Mouse (Mus musculus) urinary bladder, postnatal 36 days (tissue): ENCODE data around the gene Tmem208.
A peak's percentile ranks its signal among the peaks of the same experiment; 100 is the strongest.

Experiments used
- DNase-seq, 2 experiments: peaks; one replicate each; pipeline ENCODE4 v3.0.0; 2022; ENCODE audit warnings: low spot score in 2 of 2, mixed read lengths in 1 of 2

The Tmem208 gene

DNA sequence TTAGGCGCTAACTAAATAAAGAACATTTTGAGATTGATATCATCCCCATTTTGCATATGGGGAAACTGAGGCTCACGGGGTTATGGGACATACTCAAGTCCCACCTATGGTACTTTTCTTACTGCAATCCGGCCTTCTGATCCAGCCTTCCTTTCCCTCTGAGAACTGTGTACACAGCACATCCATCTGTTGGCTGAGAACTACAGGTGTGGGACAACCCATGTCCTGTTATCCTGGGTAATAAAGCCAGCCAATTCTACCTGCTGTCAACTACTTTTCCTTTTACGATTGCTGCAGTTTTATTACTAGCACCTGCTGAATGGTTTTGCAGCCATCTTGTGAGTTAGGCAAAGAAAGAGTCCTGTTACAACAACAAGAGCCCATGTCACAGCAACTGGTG lies 28.4 kb downstream of the Tmem208 start:
- DNase-seq = no peak

DNA sequence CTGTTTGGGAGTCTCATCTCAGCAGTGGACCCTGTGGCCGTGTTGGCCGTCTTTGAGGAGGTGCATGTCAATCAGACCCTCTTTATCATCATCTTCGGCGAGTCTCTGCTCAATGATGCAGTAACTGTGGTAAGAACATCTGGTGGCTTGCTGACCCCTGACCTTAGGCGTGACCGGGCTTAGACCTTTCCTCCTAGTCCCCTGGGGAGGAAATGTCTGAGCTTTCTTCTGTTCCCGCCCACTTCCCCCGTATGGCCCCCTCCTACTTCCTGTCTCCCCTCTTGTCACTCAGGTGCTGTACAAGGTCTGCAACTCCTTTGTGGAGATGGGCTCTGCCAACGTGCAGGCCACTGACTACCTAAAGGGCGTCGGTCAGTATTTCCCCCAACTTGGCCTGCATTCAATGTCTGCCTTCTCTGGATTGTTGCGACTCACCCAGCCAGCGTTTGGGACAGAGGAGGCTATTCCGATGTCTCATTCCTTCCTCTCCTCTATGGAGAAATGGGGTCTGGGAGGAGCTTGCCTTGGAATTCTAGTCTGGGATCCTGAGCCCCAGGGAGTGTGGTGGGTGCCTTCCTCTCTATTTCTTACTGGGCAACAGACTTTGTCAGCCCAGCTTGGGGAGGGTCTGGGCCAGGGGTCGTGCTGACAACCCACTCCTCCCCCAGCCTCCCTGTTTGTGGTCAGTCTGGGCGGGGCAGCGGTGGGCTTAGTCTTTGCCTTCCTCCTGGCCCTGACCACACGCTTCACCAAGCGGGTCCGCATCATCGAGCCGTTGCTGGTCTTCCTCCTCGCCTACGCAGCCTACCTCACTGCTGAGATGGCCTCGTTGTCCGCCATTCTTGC lies 29.2 kb downstream of the Tmem208 start:
- DNase-seq = no peak

DNA sequence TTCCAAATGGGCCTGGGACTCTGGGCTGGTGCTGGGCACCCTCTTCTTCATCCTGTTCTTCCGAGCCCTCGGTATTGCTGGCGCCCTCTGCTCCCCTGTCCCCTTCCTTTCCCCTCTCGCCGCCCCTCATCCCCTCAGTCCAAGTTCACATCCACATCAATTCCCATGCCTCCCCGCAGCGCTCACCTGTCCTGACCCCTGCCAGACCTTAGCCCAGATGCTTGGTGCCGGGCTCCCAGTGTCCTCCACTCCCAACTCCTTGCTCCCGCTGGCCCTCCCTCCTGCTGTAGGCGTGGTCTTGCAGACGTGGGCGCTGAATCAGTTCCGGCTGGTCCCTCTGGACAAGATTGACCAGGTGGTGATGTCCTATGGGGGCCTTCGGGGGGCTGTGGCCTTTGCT lies 30.5 kb downstream of the Tmem208 start:
- DNase-seq = no peak

DNA sequence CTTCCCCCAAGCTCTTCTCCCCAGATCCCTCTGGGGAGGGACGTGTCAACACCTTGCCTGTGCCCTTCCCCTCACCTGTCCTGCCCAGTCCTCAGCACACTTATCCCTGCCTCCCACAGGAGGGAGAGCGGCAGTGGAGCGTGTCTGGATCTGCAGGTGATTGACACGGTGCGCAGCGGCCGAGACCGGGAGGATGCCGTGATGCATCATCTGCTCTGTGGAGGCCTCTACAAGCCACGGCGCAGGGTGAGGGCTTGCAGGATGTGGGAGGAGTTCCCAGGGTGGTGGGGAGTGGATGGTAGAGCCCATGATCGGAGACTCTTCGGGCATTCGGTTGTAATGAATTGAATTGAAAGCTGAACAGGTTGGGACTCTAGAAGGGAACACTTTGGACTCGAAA lies 33.1 kb downstream of the Tmem208 start:
- DNase-seq = no peak

DNA sequence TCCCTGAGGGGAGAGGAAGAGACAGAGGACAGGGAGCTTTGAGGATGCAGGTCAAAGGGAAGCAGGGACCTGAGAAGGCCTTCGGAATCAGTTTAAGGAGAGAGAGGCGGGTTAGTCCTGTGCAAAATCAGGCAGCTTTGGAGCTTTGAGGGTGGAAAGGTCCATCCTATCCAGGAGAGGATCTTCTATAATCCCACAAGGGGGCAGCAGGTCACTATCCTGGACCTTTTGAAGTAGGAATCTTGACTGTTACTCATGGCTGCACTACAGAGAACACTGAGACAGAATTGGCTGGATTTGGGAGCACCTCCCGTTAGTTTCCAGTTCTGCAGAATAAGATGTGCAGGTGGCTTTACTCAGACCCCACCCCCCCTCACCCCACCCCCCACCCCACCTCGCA lies 33.5 kb downstream of the Tmem208 start:
- no peak for DNase-seq

DNA sequence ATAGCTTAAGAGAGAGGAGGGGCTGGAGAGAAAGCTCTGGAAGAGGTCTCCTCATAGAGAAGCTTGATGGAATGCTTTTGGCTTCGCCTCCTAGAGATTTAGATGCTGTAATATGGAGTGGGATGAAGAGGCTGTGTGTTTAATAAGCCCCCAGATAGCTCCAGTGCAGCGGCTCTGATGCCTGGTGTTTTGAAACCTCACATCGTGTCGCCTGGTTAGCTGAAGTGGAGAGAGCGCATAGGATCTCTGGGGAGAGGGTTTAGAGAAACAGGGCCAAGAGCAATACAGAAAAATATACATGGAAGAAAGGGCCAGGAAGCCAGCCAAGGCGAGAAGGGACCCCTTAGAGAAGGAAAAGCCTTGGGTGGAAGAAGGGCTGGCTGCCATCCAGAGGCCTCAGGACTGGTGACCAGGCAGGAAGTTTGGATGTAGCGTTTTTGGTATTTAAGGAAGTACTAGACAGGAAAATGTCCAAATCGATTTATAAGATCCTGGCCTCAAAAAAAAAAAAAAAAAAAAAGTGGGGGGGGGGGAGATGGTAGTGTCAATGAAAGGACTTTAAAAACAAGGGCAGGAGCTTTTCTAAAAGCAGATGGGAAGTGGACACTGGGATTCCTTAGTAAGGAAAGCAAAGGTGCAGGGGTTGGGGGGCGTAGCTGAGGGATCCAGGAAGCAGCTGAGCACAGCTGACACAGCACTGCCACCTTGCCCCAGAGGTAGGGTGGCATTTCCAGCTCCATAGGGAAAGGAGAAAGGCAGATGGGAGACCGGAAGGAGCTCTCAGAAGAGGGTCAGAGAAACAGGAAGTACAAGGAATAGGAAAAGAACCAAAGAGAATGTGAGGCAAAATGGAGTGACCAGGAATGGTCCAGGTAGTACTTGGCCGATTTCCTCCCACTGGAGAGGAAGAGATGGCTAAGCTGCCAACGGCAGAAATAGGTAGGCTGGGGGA lies 35.9 kb downstream of the Tmem208 start:
- no peak for DNase-seq

DNA sequence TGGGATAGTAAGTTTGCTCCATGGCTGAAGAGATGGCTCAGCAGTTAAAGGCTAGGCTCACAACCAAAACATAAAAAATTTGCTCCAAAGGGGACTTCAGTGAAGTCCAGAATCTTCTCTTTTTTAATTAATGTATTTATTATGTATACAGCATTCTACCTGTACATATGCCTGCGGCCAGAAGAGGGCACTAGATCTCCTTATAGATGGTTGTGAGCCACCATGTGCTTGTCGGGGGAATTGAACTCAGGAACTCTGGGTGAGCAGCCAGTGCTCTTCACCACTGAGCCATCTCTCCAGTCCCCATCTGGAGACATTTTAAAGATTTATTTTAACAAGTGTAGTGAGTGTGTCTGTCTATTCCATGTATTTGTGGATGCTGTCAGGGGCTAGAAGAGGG lies 41.0 kb downstream of the Tmem208 start:
- DNase-seq = no peak

DNA sequence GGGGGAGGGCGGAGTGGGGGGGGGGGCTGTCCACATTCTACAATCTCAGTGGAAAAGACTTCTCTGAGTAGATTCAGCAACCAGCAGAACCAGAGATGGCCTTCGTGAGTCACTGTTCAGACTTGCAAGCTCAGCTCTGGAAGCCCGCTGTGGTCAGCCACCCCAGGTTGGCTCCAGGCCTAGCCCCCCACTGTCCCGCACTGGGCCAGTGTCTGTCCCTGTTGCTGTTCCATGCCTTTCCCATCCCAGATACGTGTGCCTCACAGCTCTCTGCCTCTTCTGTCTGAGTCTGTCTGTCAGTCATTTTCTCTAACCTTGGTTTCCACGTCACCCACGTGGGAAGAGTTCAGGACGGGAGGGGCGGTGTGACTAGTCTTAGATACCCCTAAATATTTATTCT lies 46.3 kb downstream of the Tmem208 start:
- no peak for DNase-seq

DNA sequence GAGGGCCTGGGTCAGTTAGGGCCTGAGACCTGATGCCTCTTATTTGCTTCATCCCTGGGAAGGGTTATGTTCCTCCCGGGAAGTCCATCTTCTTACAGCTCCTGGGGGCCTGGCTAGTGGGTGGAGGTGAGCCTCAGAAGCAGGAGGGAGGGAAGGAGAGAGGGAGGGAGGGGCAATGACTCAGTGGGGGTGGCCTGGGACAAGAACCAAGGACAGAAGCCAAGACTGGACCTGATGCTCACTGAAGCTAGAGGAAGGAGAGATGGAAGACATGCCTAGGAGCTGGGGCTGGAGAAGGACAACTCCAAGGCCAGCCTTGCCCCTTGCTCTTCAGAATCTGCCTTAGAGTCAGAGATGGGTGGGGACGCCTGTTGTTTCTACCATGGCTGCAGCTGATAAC lies 46.9 kb downstream of the Tmem208 start, which contains the start of gene Plekhg4:
Gene Plekhg4, plus strand, starts transcription at position 243 of the 400 bp plus-strand sequence.
- no peak for DNase-seq

DNA sequence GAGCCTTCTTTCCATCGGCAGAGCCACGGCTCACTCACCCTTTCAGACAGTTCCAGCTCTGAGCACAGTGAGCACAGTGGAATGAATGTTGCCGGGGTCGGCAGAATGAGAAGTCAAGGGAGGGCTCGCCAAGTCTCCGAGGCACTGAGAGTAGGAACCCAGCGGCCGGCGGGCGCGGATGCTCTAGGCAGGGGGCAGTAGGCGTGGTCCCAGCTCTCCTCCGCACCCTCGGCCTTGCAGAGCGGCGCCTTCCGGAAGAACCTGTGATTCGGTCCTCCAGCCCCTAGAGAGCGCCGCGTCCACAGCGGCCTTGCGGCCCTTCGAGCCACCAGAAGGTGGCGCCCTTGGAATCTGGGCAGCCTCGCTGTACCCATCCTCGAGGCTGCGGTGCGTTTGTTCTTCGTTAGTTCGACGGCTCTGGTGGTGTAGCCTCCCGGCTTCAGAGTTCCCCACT lies 48.4 kb downstream of the Tmem208 start:
- DNase-seq = no peak

DNA sequence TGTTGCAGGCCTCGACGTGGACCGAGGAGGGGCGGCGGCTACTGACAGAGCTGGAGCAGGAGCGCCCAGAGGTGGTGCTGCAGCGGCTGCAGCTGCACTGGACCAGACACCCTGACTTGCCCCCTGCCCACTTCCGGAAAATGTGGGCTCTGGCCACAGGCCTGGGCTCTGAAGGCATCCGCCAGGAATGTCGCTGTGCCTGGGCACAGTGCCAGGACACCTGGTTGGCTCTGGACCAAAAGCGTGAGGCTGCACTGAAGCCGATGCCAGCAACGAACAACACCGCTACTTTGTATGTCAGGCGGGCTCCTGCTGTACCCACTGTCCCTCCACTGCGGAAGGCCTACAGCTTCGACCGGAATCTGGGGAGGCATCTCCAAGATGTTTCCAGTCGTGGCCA lies 52.5 kb downstream of the Tmem208 start:
- peak; percentile 30 to 65 for DNase-seq

DNA sequence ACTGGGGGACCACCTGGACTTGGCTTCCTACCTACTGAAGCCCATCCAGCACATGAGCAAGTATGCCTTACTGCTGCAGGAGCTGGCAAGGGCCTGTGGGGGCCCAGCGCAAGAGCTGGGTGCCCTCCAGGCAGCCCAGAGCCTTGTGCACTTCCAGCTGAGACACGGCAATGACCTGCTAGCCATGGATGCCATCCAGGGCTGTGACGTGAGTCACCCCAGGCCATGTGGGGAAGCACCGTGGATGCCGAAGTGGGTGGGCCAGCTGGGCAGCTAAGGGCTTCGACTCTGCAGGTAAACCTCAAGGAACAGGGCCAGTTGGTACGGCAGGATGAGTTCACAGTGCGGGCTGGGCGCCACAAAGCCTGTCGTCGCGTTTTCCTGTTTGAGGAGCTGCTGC lies 54.2 kb downstream of the Tmem208 start:
- DNase-seq = no peak

DNA sequence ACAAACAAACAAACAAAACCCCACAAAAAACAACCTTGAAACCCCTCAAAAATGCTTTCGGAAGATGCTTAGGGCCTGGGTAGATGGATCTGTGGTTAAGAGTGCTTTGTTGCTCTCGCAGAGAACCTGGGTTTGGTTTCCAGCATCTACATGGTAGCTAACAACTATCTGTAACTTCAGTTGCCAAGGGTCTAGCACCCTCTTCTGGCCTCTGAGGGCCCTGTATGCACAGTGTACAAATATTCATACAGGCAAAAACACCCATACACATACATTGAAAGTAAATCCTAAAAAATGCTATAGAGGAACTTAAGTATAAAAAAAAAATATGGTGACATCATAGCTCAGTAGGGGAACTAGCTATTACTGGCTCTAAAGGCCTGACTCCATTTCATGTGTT lies 57.9 kb downstream of the Tmem208 start:
- DNase-seq = no peak
